Mouse (Mus musculus) liver, postnatal 0 days (tissue): ENCODE data around the gene Pdzd8. TPM values are rescaled to one million over a fixed set of nuclear protein-coding genes. Genes with fewer than 3 reads are reported as not detected.
A peak's percentile ranks its signal among the peaks of the same experiment; 100 is the strongest.

ENCODE experiments used
- ATAC-seq: fragments of 200-750 bp; cut with Nextera tagmentation; 2 replicates; pipeline ENCODE4 v1.8.0; 2017; ENCODE audit warnings: mild to moderate bottlenecking, moderate library complexity
- DNase-seq: peaks from one replicate; pipeline ENCODE4 v3.0.0-alpha.2; 2016
- H3K27ac ChIP-seq: fragments of 300-500 bp; sonication (generic); 2 replicates; pipeline ENCODE4 v1.5.1; 2014; ENCODE audit warnings: antibody characterized with exemption, moderate library complexity, mild to moderate bottlenecking, low read depth
- H3K27me3 ChIP-seq: fragments of 300-500 bp; sonication (generic); 2 replicates; pipeline ENCODE4 v1.6.1; 2014; ENCODE audit warnings: low read length, control low read depth, mixed read lengths; ENCODE audit not compliant: insufficient read depth
- H3K36me3 ChIP-seq: fragments of 300-500 bp; sonication (generic); replicated peaks from 2 replicates; pipeline ENCODE4 v1.6.1; 2014; ENCODE audit warnings: mild to moderate bottlenecking, control low read depth, low read length, moderate library complexity, mixed read lengths; ENCODE audit not compliant: insufficient read depth
- H3K4me1 ChIP-seq: fragments of 300-500 bp; sonication (generic); 2 replicates; pipeline ENCODE4 v1.6.1; 2014; ENCODE audit warnings: antibody characterized with exemption, mild to moderate bottlenecking, control low read depth; ENCODE audit not compliant: insufficient read depth
- H3K4me2 ChIP-seq: fragments of 300-500 bp; sonication (generic); 2 replicates; pipeline ENCODE4 v1.6.1; 2014; ENCODE audit warnings: low read depth, mild to moderate bottlenecking, low read length, moderate library complexity, mixed read lengths
- H3K4me3 ChIP-seq: fragments of 300-500 bp; sonication (generic); 2 replicates; pipeline ENCODE4 v1.5.1; 2014; ENCODE audit warnings: low read depth, low read length
- H3K9ac ChIP-seq: fragments of 300-500 bp; sonication (generic); replicated peaks from 2 replicates; pipeline ENCODE4 v1.6.1; 2014; ENCODE audit warnings: mild to moderate bottlenecking, moderate library complexity
- H3K9me3 ChIP-seq: fragments of 300-500 bp; sonication (generic); 2 replicates; pipeline ENCODE4 v1.6.1; 2016; ENCODE audit warnings: mild to moderate bottlenecking, control low read depth, low read length, mixed read lengths
- CTCF ChIP-seq: sonication (generic); IDR thresholded peaks from 2 replicates; pipeline ENCODE4 v1.5.1; 2016; ENCODE audit warnings: antibody characterized with exemption, low read depth
- EP300 ChIP-seq: IDR thresholded peaks from 2 replicates; pipeline ENCODE4 v1.6.1; 2016; ENCODE audit warnings: antibody characterized with exemption, low read depth, mild to moderate bottlenecking
- WGBS: fragments of 180-500 bp; shearing (Covaris S2); extraction: QIAGEN DNeasy Blood & Tissue Kit; methylation state at CpG from one replicate; pipeline ENCODE4 v1.1.7; 2014; ENCODE audit not compliant: insufficient replicate concordance; 5-methylcytosine and 5-hydroxymethylcytosine counted together
- polyA plus RNA-seq: library from polyadenylated mRNA; unstranded; fragments of >200 nt; fragmentation: Nextera tagmentation; extraction: Ambion mirVana; gene quantifications from 2 replicates; pipeline ENCODE4 v1.2.1, GENCODE M21; 2015

Gene Pdzd8
- polyA plus RNA-seq, 1 experiment from 2014 or later: 3.4 TPM

- WGBS: 78% methylated on average over 3 of the region's 3 CpGs
These were observed 5.7 kb downstream of the Pdzd8 start for GRCm38 (mm10) chr19:59339908-59340307.

GRCm38 (mm10) chr19:59337872-59338681 is 7.5 kb downstream of the Pdzd8 start:
- TF ChIP-seq CTCF: no peak
- ATAC-seq (no peak), DNase-seq (no peak)
- H3K27ac ChIP-seq: peak overlapping the region; percentile 13; the same call in 1 of the 2 replicates
- H3K27me3 ChIP-seq: no peaks in the 10 kb centered on the region
- H3K9ac ChIP-seq: no peak overlapping the region
- H3K4me1 ChIP-seq: peaks cover 32% of the 10 kb centered on the region
- 65% methylated on average over 3 of the region's 3 CpGs for WGBS
- H3K4me3 ChIP-seq: no peak overlapping the region
- 0 out of 2 replicates have a peak, but pooled peaks cover 7% of the 10 kb centered on the region for H3K36me3 ChIP-seq
- no peaks in the 10 kb centered on the region for H3K9me3 ChIP-seq
- H3K4me2 ChIP-seq: no peak overlapping the region

More at GRCm38 (mm10) chr19:59339908-59340307, 5.7 kb downstream of the Pdzd8 start:
- Histone ChIP-seq H3K9ac (no peak overlapping the region), H3K4me2 (no peak overlapping the region), H3K27me3 (no peaks in the 10 kb centered on the region), H3K4me1 (peaks cover 33% of the 10 kb centered on the region), H3K4me3 (no peak overlapping the region), H3K36me3 (0 out of 2 replicates have a peak, but pooled peaks cover 7% of the 10 kb centered on the region), H3K9me3 (no peaks in the 10 kb centered on the region), H3K27ac (no peak overlapping the region)
- ATAC-seq: no peak
- no peak for DNase-seq
- no peak for TF ChIP-seq CTCF
- no peak for TF ChIP-seq EP300

GRCm38 (mm10) chr19:59336655-59337054 is 8.9 kb downstream of the Pdzd8 start:
- no peaks in the 10 kb centered on the region for H3K27me3 ChIP-seq
- H3K4me1 ChIP-seq: peaks cover 29% of the 10 kb centered on the region
- H3K4me3 ChIP-seq: no peak overlapping the region
- H3K4me2 ChIP-seq: no peak overlapping the region
- no peak for DNase-seq
- 100% methylated on average over 1 of the region's 1 CpGs for WGBS
- H3K9me3 ChIP-seq: no peaks in the 10 kb centered on the region
- no peak for TF ChIP-seq EP300
- no peak for TF ChIP-seq CTCF
- H3K9ac ChIP-seq: no peak overlapping the region
- no peak overlapping the region for H3K27ac ChIP-seq
- no peak for ATAC-seq
- 0 out of 2 replicates have a peak, but pooled peaks cover 7% of the 10 kb centered on the region for H3K36me3 ChIP-seq

- H3K4me1 ChIP-seq: peaks cover 11% of the 10 kb centered on the region
- H3K4me2 ChIP-seq: peak overlapping the region; percentile 15; the same call in 1 of the 2 replicates
- H3K4me3 ChIP-seq: no peak overlapping the region
- DNase-seq (no peak), ATAC-seq (peak; percentile 61)
- H3K27ac ChIP-seq: no peak overlapping the region
- H3K9ac ChIP-seq: no peak overlapping the region
- H3K9me3 ChIP-seq: no peaks in the 10 kb centered on the region
- no peaks in the 10 kb centered on the region for H3K27me3 ChIP-seq
- peaks cover 7% of the 10 kb centered on the region for H3K36me3 ChIP-seq
- TF ChIP-seq EP300: peak; percentile 80
- no peak for TF ChIP-seq CTCF
These were observed 14.8 kb downstream of the Pdzd8 start for GRCm38 (mm10) chr19:59330816-59331225.

GRCm38 (mm10) chr19:59321990-59322389 is 23.6 kb downstream of the Pdzd8 start, which contains the start of gene Rps12-ps3:
Gene Rps12-ps3, plus strand, starts transcription at chr19:59322290.
- TF ChIP-seq CTCF: no peak
- no peak for TF ChIP-seq EP300
- Histone ChIP-seq H3K4me2 (no peak within 1 kb of the TSS), H3K4me3 (no peak within 1 kb of the TSS), H3K9me3 (no peaks in the 10 kb centered on the region), H3K27ac (no peak within 1 kb of the TSS), H3K36me3 (peaks cover 18% of the 10 kb centered on the region), H3K27me3 (no peaks in the 10 kb centered on the region), H3K9ac (no peak within 1 kb of the TSS), H3K4me1 (no peaks in the 10 kb centered on the region)
- ATAC-seq (no peak), DNase-seq (no peak)
- 92% methylated on average over 11 of the region's 14 CpGs for WGBS

- ATAC-seq (no peak), DNase-seq (no peak)
- Histone ChIP-seq H3K9ac (no peak overlapping the region), H3K4me1 (no peaks in the 10 kb centered on the region), H3K4me2 (no peak overlapping the region), H3K9me3 (no peaks in the 10 kb centered on the region), H3K27me3 (no peaks in the 10 kb centered on the region), H3K36me3 (peaks cover 10% of the 10 kb centered on the region; the same call in 1 of the 2 replicates), H3K4me3 (no peak overlapping the region), H3K27ac (no peak overlapping the region)
- TF ChIP-seq CTCF: peak; percentile 52
- TF ChIP-seq EP300: no peak
These were observed 29.0 kb downstream of the Pdzd8 start for GRCm38 (mm10) chr19:59316571-59316970.
